Comparison of ENCODE assay signal across 27 mouse cellular contexts in the genomic region with DNA sequence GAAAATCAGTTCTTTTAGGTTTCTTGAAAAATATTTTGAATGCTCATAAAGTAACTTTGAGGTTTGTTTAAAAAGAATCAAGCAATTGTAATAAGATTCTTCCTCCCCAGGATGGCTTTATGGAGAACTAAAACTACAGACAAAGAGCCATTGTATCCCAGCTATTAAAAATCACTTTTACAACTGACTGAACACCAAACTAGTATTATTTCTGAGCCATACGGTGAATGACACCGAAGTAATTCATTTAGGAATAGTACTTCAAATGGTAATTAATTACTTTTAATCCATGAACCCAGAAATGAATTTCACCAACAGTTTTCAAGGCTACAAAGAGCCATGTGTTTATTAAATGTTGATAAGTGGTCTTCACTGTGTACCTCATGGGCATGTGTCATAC.
"Had no signal": no experiment of that assay in that cellular context is flagged by ENCODE, and none has a peak within 500 bp of the region (broad histone marks: within the 10 kb centered on the region; RNA-seq: fewer than 3 reads in every experiment).

No protein-coding gene starts in this region.

- H3K4me1 ChIP-seq: embryonic facial prominence, embryonic 10.5 days; embryonic facial prominence, embryonic 12.5 days; embryonic facial prominence, embryonic 13.5 days; embryonic facial prominence, embryonic 15.5 days; forebrain, embryonic 12.5 days; forebrain, embryonic 13.5 days; forebrain, embryonic 15.5 days had no signal

- H3K9me3 ChIP-seq: embryonic facial prominence, embryonic 10.5 days; embryonic facial prominence, embryonic 12.5 days; embryonic facial prominence, embryonic 13.5 days; embryonic facial prominence, embryonic 15.5 days; forebrain, embryonic 12.5 days; forebrain, embryonic 13.5 days; forebrain, embryonic 15.5 days had no signal

- H3K4me2 ChIP-seq: embryonic facial prominence, embryonic 12.5 days; embryonic facial prominence, embryonic 13.5 days; embryonic facial prominence, embryonic 15.5 days; forebrain, embryonic 12.5 days; forebrain, embryonic 13.5 days; forebrain, embryonic 15.5 days had no signal

- DNase-seq: cerebellum, adult 2 months; cerebellum, adult 8-10 months; cerebellum, adult 9-10 months; cerebellum, adult 9-11 months; cerebellum, postnatal 10 days; cerebellum, postnatal 14 days; cerebellum, postnatal 25 days; cerebellum, postnatal 36 days; embryo, embryonic 11 days; forebrain, postnatal 0 days; gastrocnemius, adult 2 months; gastrocnemius, postnatal 10 days; gastrocnemius, postnatal 14 days; gastrocnemius, postnatal 25 days; gastrocnemius, postnatal 36 days; heart, adult 11 months; heart, adult 2 months had no signal

- H3K36me3 ChIP-seq: embryonic facial prominence, embryonic 10.5 days; embryonic facial prominence, embryonic 12.5 days; embryonic facial prominence, embryonic 13.5 days; embryonic facial prominence, embryonic 15.5 days; forebrain, embryonic 12.5 days had no signal

- H3K27ac ChIP-seq: embryonic facial prominence, embryonic 10.5 days; embryonic facial prominence, embryonic 12.5 days; embryonic facial prominence, embryonic 13.5 days; embryonic facial prominence, embryonic 15.5 days; forebrain, embryonic 12.5 days; forebrain, embryonic 13.5 days; forebrain, embryonic 15.5 days; gastrocnemius, adult 2 months; heart, adult 2 months had no signal

- H3K27me3 ChIP-seq: embryonic facial prominence, embryonic 12.5 days; embryonic facial prominence, embryonic 13.5 days; embryonic facial prominence, embryonic 15.5 days; forebrain, embryonic 13.5 days; forebrain, embryonic 15.5 days had no signal

- ATAC-seq: forebrain, embryonic 13.5 days; forebrain, embryonic 14.5 days; forebrain, embryonic 15.5 days; forebrain, embryonic 16.5 days; forebrain, postnatal 0 days had no signal

- H3K9ac ChIP-seq: embryonic facial prominence, embryonic 12.5 days; embryonic facial prominence, embryonic 13.5 days; embryonic facial prominence, embryonic 15.5 days; forebrain, embryonic 12.5 days; forebrain, embryonic 13.5 days; forebrain, embryonic 15.5 days; forebrain, postnatal 0 days had no signal

- H3K4me3 ChIP-seq: embryonic facial prominence, embryonic 10.5 days; embryonic facial prominence, embryonic 12.5 days; embryonic facial prominence, embryonic 13.5 days; embryonic facial prominence, embryonic 15.5 days; erythroblast, embryonic 14.5 days; forebrain, embryonic 12.5 days; forebrain, embryonic 13.5 days; forebrain, embryonic 15.5 days; gastrocnemius, adult 2 months; heart, adult 2 months had no signal
